Mouse (Mus musculus) lung, postnatal 36 days (tissue): ENCODE measurements around the gene Npcd.

ENCODE experiments used
- DNase-seq: peaks from one replicate; pipeline ENCODE4 v3.0.0; 2022; ENCODE audit warnings: mixed read lengths

Gene Npcd

GRCm38 (mm10) chr15:79740739-79741138, 93.3 kb downstream of the Npcd start:
- DNase-seq: peak; percentile 34
